Mouse (Mus musculus): ENCODE results near the gene Rhbdl3.

DNA sequence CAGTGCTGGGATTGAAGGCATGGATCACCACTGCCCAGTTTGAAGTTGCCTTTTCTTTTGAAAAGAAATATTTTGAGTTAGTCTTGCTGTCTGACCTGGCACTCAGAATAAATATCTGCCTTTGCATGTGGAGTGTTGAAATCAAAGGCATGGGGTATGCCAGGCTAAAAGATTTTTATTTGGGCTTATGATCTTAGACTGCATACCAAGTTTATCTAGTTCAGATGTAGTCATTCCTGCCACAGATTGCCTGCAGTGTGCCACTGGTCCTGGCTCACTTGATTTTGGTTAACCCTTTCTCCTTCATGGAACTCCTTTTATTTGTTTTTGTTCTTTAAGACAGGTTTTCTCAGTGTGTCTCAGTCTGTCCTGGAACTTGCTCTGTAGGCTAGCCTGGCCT, 83.7 kb downstream of the Rhbdl3 start:
- no peak for TF ChIP-seq CTCF (IDR thresholded peaks at IDR 0.05; ENCODE audit: borderline replicate concordance, insufficient read depth, low read depth, low read length)
- TF ChIP-seq POLR2A (IDR thresholded peaks at IDR 0.05; ENCODE audit: borderline replicate concordance, insufficient read depth, low read length): no peak
